Mouse (Mus musculus): Measurements from ENCODE around the gene Gltpd2.
"Not testable (repeated sequence)": the region's sequence is repeated elsewhere in the genome, so short reads cannot be mapped to it uniquely, and the experiment has no call there.

The Gltpd2 gene

GRCm38 (mm10) chr11:70518436-70518835, 560 bp upstream of the Gltpd2 start:
- DNase-seq = no peak

DNA sequence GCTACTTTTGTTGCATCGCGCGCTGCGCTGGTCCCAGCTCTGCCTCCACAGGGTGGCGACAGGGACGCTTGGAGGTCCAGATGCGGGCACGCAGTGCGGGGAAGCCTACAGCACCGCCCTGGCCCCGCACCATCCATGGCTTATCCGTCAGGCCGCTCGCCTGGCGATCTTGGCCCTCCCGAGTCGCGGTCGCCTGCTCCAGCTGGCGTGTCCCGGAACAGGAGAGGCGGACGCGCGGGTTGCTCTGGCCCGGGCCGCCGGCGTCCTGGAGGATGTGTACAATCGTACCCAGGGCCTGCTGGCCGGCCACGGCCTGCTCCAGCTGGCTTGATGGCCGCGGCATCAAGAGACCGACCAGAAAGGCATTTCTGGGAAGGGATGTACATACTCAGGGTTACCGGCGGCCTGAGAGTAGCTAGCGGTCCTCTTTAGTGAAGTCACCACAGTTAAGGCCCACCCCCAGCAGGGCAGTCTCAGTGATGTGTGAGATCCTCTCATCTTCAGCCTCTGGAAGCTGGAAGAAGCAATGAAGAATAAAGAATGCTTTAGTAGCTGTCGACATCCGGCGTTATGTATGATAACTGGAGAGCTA, 1.3 kb downstream of the Gltpd2 start:
- DNase-seq = peak; percentile 37 to 61

DNA sequence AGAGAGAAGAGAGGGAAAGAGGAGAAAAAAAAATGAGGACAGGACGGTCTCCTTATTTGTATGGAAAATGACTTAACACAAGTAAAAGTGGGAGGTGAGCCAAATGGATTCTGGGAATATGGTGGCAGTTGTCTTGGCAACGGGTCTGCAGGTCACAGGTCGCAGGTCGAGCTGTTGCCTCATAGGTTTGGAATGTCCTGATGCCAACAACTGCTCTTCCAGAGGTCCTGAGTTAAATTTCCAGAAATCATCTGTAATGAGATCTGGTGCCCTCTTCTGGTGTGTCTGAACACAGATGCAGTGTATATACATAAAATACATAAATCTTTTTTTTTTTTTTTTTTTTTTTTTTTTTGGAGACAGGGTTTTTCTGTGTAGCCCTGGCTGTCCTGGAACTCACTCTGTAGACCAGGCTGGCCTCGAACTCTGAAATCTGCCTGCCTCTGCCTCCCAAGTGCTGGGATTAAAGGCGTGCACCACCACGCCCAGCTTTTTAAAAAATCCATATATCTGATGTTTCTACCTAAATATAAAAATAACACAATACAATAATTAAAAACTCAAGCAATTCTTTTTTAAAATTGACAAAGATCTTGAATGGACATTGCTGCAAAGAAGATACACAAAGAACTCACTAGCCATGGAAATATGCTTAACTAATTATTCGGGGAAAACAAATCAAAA, 4.5 kb downstream of the Gltpd2 start:
- DNase-seq = not testable (repeated sequence)

- DNase-seq = no peak
These were observed 5.8 kb downstream of the Gltpd2 start for GRCm38 (mm10) chr11:70524782-70525181.

- peak; percentile 90 to 97 for DNase-seq
These were observed 6.2 kb downstream of the Gltpd2 start, which contains the start of gene Psmb6 for GRCm38 (mm10) chr11:70525184-70525678. Gene Psmb6, plus strand, starts transcription at chr11:70525367.

DNA sequence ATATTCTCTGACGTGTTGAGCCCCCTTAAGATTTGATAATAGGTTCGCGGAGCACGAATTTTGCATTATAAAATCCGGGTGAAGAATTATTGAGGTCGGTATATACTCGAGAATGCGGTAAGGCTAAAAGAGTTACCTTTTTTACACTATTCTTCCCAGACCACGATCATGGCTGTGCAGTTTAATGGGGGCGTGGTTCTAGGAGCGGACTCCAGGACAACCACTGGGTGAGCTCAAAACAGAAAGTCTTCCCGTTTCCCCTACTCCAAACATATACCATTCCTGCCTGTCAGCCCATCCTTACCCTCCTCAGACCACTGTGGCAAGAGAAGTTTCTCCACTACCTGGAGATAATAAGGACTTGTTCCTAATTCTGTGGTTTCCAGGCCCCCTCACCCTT, 6.7 kb downstream of the Gltpd2 start:
- no peak for DNase-seq

GRCm38 (mm10) chr11:70526211-70526610, 7.2 kb downstream of the Gltpd2 start:
- DNase-seq = no peak

DNA sequence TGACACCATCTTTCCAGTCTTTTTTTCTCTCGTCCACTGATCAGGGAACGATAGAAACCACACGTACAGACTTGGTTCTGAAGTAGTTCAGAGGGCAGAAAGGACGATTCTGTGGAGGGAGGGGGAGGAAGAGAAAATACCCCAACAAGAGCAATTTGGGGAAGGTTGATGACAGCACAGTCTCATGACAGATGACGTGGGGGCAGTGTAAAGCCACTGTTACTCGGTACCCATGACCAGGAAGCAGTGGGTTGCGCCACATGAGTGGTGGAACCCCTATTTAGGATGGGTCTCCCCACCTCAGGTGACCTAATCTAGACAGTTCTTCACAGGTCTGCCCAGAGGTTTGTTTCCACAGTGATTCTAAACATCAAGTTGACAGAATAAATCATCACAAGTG, 9.6 kb downstream of the Gltpd2 start:
- DNase-seq = no peak

DNA sequence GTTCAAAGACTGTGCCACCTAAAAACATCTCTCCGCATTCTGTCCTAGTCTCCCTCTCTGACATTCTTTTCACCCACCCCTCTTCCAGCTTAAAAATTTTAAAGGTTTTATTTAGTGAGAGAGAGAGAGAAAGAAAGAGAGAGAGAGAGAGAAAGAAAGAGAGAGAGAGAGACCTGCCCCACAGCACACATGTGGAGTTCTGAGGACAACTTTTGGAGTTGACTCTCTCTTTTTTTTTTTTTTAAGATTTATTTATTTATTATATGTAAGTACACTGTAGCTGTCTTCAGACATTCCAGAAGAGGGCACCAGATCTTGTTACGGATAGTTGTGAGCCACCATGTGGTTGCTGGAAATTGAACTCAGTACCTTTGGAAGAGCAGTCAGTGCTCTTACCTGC, 12.1 kb downstream of the Gltpd2 start:
- DNase-seq = not testable (repeated sequence)

GRCm38 (mm10) chr11:70532839-70533238, 13.8 kb downstream of the Gltpd2 start, which contains the start of gene Gm40193:
Gene Gm40193, minus strand, starts transcription at chr11:70532939.
- no peak for DNase-seq

- DNase-seq = no peak
These were observed 20.4 kb downstream of the Gltpd2 start for GRCm38 (mm10) chr11:70539423-70539822.

- peak; percentile 39 to 53 for DNase-seq
These were observed 21.0 kb downstream of the Gltpd2 start, which contains the start of gene Pld2 for GRCm38 (mm10) chr11:70539877-70540587. Gene Pld2, plus strand, starts transcription at chr11:70540064.

DNA sequence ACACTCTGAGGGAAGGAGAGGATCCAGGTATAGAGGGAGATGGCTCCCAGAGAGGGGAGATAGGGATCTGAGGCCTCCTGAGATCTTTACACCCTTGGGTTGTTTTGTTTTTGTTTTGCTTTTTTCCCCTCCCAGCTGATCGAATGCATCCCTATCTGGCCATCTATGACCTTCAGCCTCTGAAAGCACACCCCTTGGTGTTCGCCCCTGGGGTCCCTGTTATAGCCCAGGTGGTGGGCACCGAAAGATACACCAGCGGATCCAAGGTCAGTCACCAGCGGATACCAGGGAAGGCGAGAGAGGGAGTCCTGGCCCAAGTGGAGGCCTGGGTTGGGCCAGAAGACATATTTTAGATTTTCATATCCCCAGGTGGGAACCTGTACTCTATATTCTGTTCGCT, 21.9 kb downstream of the Gltpd2 start:
- DNase-seq = no peak

- no peak for DNase-seq
These were observed 22.4 kb downstream of the Gltpd2 start for GRCm38 (mm10) chr11:70541415-70541814.

DNA sequence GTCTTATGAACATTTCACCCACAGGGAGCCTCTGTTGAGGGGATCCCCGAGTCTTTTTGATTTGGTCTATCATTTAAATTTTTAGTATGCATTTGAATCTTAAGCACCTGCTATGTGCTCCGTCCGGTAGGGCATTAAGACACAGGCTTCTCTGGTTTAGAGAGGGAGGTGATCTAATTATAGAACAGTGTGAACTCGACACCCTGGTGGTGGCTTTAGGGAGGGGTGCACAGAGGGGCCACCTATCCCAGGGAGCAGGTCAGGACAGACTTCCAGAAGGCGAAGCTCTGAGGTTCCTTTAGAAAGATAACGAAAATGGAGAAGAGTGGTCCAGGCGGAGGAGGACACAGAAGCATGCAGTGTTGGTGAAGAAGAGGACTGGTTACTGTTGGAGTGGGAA, 25.5 kb downstream of the Gltpd2 start:
- DNase-seq = no peak

DNA sequence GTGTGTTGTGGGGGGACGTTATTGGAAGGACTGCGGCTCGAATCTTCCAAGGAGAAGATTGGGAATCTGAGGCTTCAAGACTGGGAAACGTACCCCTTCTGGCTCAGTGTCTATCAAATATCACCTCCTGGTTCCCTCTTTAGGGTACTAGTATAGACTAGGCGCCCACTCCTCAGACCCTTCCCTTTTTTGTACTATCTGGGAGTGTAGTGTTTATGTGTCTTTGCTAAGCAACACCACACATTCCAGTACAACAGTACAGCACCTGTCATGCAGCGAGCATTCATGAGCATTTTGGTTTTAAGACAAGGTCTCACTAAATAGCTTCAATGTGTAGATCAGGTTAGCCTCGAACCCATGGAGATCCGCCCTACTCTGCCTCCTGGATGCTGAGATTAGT, 32.5 kb downstream of the Gltpd2 start:
- no peak for DNase-seq

DNA sequence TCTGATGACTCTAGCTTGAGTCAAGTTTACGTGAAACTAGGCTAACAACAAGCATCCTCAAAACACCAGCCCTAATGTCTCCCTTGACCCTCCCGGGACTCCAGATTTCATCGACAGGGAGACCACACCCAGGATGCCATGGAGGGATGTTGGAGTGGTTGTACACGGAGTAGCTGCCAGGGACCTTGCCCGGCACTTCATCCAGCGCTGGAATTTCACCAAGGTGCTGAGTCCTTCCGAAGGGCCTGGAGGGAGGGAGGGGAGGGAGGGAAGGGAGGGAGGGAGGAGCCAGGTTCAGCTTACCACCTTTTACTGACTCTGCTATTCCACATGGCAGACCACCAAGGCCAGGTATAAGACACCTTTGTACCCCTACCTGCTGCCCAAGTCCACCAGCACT, 34.9 kb downstream of the Gltpd2 start:
- no peak for DNase-seq

- no peak for DNase-seq
These were observed 38.5 kb downstream of the Gltpd2 start for GRCm38 (mm10) chr11:70557545-70557944.

GRCm38 (mm10) chr11:70561937-70562286, 42.9 kb downstream of the Gltpd2 start:
- no peak for DNase-seq

DNA sequence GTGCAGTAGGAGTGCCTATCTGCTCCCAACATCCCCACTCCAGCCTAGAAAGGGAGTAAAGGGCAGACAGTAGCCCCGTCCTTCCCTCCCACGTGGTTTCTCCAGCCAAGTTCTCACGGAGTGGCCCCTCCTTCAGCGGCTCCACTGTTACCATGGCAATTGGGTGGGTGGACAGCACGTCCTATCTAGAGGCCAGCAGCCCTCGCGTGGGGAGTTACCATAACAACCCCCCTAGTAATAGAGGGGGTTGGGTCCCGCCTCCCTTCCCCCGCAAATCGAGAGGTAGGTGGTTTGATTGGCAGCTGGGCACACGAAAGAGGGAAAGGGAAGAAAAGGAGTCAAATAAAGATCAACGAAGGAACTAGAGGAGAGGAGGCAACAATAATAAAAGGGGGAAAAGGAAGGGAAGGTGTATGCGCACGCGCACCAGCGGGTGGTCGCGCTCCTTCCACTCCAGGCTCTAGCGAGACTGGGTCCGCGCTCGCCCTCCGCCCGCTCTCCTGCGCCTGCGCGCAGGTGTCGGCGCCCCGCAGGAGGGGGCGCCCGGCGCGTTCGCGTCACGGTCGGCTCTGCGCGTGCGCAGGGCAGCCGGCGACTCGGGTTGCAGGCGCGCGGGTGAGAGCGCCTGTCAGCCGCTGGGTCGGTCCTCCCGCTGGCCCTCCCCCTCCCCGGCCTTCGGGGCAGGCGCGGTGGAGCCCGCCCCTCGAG, 43.4 kb downstream of the Gltpd2 start, which contains the start of gene Mink1:
Gene Mink1 (plus strand): TSS at position 595 of the 708 bp plus-strand sequence.
- peak; percentile 83 to 95 for DNase-seq

DNA sequence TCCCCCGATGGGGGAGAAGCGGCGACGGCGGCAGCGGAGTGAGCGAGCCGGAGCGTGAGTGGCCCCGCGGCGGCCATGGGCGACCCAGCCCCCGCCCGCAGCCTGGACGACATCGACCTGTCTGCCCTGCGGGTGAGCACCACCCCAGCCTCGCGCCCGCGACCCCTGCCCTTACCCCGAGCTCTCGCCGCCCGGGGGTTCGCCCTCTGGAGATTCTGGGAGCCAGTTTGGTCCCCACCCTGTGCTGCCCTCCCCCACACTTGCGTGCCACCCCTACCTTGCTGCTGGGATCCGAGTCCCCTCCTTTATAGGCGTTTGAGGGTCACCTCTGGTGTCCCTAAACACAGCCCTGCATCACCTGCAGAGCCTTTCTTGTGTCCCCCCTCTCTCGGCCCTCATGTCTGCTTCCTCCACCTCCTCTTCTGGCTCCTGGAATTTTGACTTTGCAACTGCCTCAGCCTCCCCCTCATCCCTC, 44.0 kb downstream of the Gltpd2 start:
- no peak for DNase-seq

- DNase-seq = peak; percentile 23 to 35
These were observed 44.7 kb downstream of the Gltpd2 start for GRCm38 (mm10) chr11:70563470-70564275.

Measured in cerebellum, adult 18-20 months (tissue).